Mouse (Mus musculus): Measurements from ENCODE around the gene Ppp1r13l.

DNA sequence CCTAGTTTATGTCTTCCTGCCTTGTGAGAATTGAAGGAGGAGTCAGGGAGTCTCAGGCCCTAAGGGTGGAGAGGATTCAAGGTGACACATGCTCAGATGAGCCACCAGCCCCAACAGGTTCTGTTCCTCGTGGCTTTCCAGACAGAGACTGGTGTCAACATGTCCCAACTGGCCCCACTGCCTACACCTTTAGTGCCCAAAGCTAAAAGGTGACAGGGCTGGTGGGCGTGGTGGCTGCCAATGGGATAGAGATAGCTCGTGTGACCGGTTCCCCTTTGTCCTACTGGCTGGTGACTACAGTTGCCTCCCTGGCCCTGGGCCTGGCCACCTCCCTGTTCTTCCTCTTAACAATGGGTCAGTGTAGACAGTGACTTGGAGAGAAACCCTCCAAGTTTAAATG is 5.8 kb downstream of the Ppp1r13l start:
- TF ChIP-seq CTCF (IDR thresholded peaks at IDR 0.05; ENCODE audit: borderline replicate concordance, extremely low read depth, insufficient read depth, insufficient read length) (no peak), POLR2A (IDR thresholded peaks at IDR 0.05; ENCODE audit: borderline replicate concordance, extremely low read depth, insufficient read depth, insufficient read length, poor library complexity, severe bottlenecking) (no peak)

Data from brain, embryonic 14.5 days (tissue).